Mouse (Mus musculus) kidney, postnatal 36 days (tissue): Measurements from ENCODE around the gene Mnt.
A peak's percentile ranks its signal among the peaks of the same experiment; 100 is the strongest.

Source experiments
- DNase-seq, 2 experiments: peaks; one replicate each; pipeline ENCODE4 v3.0.0; 2021 to 2022; ENCODE audit warnings: mixed read lengths in 2 of 2

Gene Mnt

DNA sequence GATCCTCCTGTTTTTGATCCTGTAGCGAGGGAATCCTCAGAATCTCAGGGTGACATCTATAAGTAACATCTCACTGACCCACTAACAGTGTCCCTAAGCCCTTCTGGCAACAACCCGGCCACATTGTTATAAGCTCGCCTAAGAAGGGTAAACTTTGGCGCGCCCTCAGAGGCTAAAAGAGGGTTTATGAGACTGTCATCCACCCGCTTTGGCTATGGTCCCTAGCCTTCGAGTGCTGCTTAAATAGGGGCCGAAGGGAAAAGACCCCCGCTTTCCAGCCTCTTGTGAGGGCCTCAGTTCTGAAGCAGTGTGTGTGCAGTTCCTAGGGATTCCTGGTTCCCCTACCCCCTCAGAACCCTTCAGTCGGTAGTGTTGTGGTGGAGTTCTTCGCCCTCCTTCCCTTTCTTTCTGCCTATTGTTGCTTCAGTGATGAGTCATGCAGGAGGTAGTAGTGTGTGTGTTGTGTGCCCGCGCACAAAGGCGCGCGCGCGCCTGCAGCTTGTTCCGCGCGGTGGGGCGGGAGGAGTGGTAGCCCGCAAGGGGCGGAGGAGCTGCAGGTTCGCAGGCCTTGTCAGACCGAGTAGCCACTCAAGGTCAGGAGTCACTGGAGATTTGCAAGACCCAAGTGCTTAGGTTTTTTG is 1.9 kb downstream of the Mnt start:
- peak; percentile 70 to 80 for DNase-seq

DNA sequence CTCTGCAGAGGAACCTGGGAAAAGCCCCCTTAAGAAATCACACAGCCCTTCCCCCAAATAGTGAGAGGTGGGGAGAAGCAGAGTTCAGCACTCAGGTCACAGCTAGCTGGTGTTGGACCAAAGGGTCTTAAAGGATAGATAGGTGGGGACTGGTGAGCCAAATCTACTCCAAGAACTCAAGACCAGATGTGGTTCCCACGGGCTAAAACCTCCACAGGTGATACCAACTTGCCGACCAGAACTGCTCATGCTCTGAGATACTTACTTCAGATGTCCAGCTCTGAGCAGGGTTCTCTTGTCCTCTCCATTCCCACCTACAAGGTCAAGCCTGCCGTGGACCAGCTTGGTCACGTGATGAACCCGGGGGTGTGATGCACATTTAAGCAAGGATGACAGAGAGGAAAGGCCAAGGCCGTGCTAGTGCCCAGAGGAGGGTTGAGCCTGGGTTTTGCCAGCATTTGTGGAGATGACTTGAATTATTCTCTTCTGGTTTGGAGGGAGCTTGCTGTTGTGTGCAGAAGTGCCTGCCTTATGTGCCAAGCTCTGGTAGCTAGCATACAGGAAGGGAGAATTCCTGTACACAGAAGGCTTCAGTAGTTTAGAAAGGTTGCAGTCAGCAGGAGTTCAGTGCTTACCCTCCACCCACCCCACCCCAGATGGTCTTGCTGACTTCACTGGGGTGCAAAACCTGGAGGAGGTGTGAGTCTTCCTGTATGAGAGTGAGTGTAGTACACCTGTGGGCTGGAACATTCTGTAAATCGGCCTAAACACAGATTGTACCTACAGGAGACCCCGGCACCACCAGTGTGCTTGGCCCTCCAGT is 3.0 kb downstream of the Mnt start:
- DNase-seq = peak; percentile 47

DNA sequence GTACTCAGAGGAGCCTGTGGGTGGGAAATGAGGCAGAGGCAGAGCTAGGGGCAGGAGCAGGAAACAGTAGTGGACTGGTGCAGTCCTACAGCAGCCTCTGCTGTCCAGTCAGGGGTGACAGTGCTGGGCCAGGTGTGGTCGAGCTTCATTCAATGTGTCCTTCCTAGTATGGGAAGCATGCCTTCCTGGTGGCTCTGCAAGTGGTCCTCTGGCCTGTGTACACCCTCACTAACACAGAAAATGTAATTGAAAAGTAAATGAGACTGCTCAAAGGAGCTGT is 3.6 kb downstream of the Mnt start:
- no peak for DNase-seq

DNA sequence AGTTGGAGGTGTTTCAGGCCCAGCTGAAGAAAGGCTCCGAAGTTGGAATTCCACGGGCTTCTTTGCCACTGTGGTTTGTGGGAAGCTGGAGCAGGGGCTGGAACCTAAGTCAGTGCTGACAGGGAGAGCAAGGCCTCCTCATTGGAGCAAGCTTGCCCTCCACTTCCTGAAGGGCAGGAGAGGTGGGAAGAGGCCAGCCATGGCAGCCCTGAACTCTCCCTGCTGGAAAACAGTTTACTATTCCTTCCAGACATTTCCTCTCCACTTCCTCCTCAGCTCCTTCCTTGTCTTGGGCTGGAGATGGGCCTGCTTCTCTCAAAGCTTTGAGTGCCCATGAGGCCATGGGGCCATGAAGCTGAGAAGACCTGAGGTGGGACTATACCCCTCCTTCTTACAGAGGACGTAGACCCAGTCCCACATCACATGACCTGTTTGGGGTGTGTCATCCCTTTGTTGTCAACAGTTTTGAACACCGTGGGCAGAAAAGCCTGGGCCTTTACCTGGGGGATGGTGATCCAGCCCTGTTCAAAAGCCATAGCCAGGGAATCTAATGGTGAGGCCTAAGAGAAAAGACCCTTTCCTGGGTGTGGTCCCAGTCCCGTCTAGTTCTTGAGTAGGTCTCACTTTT is 4.0 kb downstream of the Mnt start:
- peak in 1 of 2 experiments; percentile 32 for DNase-seq

DNA sequence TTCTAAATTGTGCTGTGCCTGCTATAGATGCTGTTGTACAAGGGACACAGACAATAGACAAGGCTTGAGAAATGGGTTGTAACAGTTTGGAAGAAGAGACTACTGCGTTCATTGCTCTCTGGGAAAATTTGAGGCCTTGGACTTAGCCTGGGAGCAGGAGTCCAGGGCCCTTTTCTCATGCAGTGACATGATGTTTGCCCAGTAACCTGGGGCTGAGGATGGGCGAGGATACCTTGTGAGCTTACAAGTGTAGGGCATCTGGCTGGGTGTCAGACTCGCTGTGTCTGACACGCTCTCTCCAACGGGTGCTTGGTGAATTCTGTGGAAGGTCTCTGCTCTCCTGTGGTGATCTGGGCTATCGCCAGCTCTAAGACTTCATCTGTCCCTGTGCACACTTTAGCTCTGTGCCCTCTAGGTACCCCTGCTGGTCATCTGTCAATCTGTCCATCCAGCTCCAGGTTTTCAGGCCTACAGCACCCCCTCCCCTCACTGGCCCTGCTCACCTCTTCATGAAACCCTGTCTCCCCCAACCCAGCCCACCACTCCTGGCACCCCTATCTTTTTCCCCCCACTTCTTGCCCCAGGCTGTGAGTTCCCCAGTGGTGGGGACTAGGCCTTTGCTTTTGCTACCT is 5.0 kb downstream of the Mnt start:
- no peak for DNase-seq

DNA sequence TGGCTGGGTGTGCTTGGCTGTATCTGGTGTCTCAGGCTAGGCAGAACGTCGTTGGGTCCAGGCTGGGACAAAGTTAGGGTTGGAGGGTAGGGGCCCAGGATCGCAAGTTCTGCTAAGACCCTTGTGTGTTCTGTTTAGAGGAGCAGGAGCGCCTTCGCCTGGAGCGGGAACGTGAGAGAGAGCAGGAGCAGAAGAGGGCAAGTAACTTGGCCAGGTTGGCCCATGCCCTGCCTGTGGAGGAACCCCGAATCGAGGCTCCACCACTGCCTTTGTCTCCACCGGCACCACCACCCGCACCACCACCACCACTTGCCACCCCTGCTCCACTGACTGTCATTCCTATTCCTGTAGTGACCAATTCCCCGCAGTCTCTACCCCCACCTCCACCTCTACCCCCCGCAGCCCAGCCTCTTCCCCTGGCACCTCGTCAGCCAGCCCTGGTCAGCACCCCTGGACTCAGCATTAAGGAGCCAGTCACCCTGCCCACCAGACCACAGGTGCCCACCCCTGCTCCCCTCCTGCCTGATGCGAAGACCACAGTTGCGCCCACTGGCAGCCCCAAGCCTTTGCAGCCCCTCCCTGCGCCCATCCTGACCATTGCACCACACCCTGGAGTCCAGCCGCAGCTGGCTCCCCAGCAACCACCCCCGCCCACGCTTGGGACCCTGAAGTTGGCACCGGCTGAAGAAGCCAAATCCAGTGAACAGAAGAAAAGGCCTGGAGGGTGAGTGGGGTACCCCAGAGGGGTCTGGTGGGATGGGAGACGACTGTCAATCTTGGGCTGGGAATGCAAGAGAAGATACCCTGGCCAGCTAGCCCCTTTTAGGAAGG is 5.7 kb downstream of the Mnt start:
- DNase-seq = no peak

DNA sequence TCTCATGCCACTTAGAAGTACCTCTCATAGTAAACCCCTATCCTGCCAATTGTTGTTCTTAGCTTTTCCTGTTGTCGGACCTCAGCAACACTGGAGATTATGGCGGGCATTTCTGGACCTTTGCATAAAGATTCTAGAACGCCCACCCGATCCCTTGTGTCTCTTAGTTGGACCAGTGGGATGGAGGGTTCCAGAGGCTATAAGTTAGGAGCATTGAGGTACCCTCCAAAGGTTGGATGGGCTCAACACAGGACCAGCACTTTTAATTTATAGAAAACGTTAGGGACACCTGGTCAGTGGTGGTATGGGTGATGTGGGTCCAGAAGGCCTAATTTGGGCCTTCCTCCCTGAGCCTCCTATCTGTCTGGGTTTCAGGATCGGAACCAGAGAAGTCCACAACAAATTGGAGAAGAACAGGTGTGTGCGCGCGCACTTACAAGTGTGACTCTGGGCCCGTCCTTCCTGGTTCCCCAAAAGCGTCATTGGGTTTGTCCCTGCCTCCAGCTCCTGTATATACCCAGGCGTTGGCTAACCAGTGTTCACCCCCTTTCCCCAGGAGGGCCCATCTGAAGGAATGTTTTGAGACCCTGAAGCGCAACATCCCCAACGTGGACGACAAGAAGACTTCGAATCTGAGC is 6.5 kb downstream of the Mnt start:
- no peak for DNase-seq

DNA sequence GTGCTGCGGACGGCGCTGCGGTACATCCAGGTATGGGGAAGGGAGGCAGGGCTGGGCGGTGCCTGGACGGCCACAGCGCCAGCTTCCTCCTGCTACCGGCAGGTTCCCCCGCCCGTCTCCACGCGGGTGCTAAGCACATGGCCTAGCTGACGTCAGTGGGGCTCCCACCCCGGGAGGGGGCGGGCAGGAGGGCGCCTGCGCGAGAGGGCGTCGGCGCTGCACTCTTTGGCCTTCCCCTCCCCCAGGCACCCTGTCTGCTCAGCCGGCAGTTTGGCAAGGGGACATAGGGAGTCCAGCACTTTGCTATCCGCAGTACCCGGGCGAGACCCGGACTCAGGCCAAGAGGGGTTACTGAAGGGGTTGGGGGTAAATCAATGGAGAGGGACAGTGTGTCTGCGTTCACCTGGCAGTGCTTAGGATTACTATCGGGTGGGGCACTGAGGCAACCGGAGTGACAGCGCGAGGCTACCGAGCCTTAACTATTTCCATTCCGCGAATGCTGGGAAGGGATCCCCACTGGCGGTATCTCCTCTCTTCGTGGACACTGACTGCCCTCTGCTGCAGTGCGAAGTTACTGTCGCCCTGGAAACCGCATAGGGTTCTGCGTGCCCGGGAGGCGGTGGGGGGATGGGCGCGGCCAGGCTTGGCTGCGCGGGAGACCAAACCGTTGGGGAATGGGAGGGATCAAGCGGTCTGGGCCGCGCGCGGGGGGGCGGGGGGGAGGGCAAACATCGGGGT is 7.1 kb downstream of the Mnt start:
- DNase-seq = peak; percentile 98

DNA sequence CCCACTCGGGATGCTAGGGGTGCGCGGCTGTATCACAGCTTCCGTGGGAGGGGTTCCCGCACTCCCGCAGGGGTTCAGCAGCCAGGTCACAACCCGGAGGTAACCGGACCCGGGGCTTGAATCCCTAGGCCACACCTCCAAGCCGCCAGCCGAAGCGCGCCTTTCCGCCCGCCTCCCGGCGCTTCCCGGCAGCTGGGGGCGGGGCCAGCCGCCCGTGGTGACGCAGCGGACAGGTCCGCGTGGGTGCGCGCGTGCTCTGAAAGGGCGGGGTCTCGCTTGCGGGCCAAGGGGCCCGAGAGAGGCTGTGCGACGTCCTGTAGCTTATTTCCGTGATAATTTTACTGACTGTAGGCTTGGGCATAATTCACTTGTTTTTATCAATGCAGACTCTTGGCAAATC is 7.7 kb downstream of the Mnt start:
- peak; percentile 97 for DNase-seq

DNA sequence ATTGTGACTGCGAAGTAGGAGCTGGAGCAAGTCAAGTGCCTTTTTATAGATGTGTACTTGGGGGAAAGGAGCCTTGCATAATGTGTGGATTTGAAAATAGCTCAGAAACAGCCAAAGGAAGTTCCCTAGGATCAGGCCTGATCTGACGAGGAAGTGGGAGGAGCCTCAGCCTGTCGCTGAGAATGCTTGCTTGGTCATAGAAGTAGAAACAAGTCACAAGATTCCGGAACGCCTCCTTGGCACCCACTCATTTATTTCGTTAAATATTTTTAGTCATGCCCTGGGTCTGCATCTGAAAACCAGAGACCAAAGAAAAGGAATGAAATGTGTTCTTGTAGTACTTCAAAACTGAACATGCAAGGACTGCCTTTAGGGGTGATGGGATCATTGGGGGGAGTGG is 8.3 kb downstream of the Mnt start:
- DNase-seq = peak; percentile 92 to 96

DNA sequence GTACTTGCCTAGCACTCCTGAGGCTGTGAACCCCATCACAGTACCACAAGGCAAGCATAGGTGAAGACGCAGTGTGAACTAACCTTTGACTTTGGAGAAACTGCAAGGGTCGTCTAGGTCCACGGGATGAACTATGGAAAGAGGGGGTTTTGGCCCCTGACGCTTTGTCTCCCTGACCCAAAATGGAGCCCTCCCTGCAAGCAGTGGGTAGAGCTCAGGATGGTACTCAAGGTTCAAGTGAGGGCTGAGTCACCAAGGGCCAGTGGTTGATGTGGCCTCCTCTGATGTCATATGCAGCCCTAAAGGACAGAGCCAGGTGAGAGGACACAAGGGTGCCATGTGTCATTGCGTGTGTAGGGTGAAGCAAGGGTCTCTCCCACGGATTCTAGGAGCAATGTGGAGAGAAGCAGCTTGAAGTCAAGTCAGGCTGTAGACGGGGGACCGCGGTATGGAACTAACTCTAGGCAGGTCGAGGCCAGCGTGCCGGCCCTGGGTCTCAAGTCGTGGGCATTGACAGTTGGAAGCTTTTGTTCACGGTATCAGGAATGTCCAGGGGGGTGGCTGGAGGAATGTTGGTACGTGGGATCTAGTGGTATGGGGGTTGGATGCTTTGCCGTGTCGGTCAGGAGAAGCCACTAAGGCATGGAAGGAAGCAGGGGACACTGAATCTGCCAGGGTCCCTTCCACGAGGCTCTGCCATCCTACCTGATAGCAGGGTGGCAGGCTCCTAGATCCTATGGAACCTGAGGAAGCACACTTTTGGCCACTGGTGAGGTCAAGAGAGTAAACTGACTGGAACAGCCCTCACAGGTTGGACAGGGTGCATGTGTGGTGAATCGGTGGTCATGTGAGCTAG is 9.4 kb downstream of the Mnt start:
- no peak for DNase-seq

DNA sequence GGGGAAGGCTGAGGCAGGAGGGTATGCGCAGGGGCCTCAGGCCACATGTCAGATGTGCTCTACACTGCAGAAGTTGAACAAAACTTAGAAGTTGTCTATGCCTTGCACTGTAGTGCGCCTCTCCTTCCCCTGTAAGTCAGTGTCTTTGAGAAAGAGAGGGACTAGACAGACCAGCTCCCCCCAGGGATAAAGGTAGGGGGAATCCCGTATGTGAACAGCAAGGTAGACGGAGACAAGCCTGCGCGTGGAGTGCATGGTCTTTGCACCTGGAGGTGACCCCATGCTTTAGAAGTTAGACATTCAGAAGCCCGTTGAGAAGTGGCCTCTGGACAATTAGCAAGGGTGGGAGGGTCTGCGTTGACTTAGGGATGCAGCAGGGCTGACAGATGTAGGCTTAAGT is 10.0 kb downstream of the Mnt start:
- no peak for DNase-seq

DNA sequence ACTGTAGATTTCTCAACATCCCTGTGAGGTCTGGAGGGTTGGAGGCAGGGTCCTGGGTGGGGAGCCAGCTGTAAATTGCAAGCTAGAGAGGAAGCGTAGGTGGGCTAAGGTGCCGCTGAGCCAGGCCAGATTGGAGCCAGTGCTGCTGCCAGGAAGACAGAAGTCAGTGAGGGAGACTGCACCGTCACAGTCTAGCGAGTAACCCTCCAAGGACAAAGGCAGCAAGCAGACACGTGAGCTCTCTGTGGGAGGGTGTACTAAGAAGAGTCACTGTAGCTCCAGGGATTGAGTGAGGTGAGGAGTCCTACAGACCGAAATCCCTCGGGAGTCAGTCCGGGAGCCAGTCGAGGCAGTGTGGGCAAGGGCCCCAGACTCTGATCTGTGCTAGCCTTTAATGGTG is 10.6 kb downstream of the Mnt start:
- DNase-seq = peak; percentile 82 to 89

DNA sequence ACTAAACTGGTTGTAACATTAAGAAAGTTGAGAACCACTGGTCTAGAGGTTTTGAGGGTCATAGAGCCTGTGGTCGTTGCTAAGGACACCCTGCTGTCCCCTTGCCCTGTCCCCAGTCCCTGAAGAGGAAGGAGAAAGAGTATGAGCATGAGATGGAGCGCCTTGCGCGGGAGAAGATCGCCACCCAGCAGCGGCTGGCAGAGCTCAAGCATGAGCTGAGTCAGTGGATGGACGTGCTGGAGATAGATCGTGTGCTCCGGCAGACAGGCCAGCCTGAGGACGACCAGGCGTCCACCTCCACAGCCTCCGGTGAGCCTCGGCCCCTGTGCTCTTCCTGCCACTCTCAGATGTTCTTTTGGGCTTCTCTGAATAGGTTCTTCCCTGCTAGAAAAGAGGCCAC is 11.3 kb downstream of the Mnt start:
- DNase-seq = no peak

DNA sequence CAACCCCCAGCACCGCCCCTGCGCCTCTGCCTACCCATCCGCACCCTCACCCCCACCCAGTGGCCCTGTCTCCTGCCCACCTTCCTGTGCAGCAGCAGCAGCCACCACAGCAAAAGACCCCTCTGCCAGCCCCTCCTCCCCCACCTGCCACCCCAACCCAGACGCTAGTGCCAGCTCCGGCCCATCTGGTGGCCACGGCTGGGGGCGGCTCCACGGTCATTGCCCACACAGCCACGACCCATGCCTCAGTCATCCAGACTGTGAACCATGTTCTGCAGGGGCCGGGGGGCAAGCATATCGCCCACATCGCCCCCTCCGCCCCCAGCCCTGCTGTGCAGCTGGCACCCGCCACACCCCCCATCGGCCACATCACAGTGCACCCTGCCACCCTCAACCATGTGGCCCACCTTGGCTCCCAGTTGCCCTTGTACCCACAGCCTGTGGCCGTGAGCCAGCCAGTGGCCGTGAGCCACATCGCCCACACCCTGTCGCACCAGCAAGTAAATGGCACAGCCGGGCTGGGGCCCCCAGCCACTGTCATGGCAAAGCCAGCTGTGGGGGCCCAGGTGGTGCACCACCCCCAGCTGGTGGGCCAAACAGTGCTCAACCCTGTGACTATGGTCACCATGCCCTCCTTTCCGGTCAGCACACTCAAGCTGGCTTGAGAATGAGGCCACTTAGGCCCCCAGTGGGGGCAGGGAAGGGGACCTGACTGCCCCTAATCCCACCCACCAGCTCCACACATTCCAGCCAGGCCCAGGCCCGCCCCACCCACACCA is 12.1 kb downstream of the Mnt start:
- DNase-seq = no peak

DNA sequence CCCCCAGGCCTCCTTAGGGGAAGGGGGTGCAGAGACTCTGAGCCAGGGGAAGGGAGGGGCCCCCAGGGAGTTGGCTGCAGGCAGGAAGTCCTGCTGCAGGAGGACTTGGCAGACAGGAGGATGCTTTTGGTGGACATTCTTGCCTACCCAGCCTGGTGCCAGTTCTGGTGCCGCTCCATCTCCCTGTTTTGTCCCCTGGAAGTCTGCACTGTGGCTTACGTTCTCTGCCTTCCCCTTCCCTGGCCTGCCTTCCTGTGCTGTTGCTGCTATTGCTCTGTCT is 12.7 kb downstream of the Mnt start:
- peak; percentile 53 to 60 for DNase-seq

DNA sequence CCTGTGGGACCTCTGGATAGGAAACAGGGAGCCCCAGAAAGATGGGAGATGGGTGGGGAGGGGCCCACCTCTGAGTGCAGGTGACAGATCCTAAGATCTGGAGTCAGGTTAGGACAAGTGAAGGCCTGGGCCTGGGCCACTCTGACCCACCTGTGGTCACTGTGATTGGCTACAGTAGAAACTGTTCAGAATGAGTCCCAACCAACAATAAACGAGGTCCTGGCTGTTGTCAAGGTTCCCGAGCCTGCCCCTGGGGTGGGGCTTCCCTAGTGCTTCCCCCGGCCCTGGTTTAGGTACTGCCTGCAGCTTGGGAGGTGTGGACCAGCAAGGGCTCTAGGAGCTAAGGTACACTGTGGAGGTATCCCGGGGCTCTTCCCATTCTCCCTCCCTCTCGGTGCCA is 13.0 kb downstream of the Mnt start:
- no peak for DNase-seq

DNA sequence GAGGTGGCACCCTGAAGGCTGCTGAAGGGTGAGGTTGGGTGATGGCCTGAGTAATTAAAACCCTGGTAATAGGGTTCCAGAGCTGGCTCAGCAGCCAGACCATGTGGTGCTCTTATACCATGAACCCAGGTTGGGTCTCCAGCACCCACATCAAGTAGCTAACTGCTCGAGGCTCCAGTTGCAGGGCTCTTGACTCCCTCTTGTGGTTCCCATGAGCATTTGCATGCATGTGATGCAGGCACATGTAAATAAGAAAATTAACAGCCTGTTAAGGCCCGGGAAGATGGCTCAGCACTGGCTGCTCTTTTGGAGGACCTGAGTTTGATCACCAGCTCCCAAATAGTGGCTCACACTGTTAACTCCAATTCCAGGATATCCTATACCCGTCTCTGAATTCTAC is 15.1 kb downstream of the Mnt start:
- DNase-seq = no peak

DNA sequence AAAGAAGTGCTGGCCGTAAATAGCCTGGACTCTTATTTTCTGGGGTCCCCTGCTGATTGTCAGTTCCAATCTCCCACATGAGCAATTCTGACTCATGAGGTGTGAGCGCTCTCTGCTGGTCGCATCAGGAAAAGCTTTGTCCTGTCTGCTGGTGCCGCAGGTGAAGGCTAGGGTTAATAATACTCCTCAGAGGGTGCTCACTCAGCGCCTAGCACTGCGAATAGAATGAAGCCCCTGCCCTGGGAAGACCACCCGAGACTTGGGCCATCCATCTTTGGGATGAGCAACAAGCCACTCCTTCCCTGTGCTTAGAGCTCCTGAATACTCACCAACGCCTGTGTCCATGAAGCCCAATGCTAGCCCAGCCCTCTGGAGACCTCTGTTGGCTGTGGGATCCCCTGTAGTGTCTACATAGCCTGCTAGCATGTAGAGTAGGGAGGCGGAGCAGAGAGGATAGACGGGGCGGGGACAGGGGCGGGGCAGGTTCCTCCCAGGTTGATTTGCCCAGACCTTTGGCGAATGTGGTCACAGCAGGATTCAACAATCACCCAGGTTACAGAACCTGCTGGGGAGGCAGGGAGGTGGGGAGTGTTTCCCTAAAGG is 17.3 kb downstream of the Mnt start:
- peak; percentile 89 to 92 for DNase-seq
